Mouse (Mus musculus) ovary, postnatal 36 days (tissue): ENCODE results near the gene Lypd5.

Experiments used
- DNase-seq: peaks from one replicate; pipeline ENCODE4 v3.0.0; 2022; ENCODE audit warnings: low spot score, mixed read lengths

The Lypd5 gene

GRCm38 (mm10) chr7:24348896-24349295 lies at the start of gene Lypd5:
Gene Lypd5 (plus strand): TSS chr7:24349196.
- DNase-seq = no peak

- peak; percentile 21 for DNase-seq
Observed at GRCm38 (mm10) chr7:24299823-24300481, 49.0 kb upstream of the Lypd5 start.

GRCm38 (mm10) chr7:24300771-24301282 lies 48.2 kb upstream of the Lypd5 start, which contains the start of gene Zfp61:
Gene Zfp61 (minus strand): TSS chr7:24301232.
- peak; percentile 10 for DNase-seq

- DNase-seq = no peak
Observed at GRCm38 (mm10) chr7:24315726-24316566, 33.0 kb upstream of the Lypd5 start.

- DNase-seq = peak; percentile 93
Observed at GRCm38 (mm10) chr7:24316567-24317092, 32.4 kb upstream of the Lypd5 start, which contains the start of gene Zfp94. Gene Zfp94 (minus strand): TSS chr7:24316666.

GRCm38 (mm10) chr7:24318942-24319341 lies 30.1 kb upstream of the Lypd5 start:
- DNase-seq = no peak

GRCm38 (mm10) chr7:24322593-24322992 lies 26.4 kb upstream of the Lypd5 start:
- DNase-seq = no peak

- DNase-seq = no peak
Observed at GRCm38 (mm10) chr7:24325197-24325596, 23.8 kb upstream of the Lypd5 start.

- DNase-seq = no peak
Observed at GRCm38 (mm10) chr7:24325675-24326128, 23.3 kb upstream of the Lypd5 start.

GRCm38 (mm10) chr7:24326273-24327135 lies 22.5 kb upstream of the Lypd5 start:
- DNase-seq = no peak

GRCm38 (mm10) chr7:24327281-24327975 lies 21.6 kb upstream of the Lypd5 start:
- DNase-seq = no peak

- DNase-seq = peak; percentile 8
Observed at GRCm38 (mm10) chr7:24333304-24333986, 15.6 kb upstream of the Lypd5 start, which contains the start of gene Tescl. Gene Tescl (minus strand): TSS chr7:24333936.

- peak; percentile 27 for DNase-seq
Observed at GRCm38 (mm10) chr7:24335699-24336309, 13.2 kb upstream of the Lypd5 start.

- DNase-seq = no peak
Observed at GRCm38 (mm10) chr7:24338241-24338640, 10.8 kb upstream of the Lypd5 start.

GRCm38 (mm10) chr7:24343701-24344272 lies 5.2 kb upstream of the Lypd5 start:
- no peak for DNase-seq

GRCm38 (mm10) chr7:24346444-24346843 lies 2.6 kb upstream of the Lypd5 start:
- no peak for DNase-seq

- DNase-seq = no peak
Observed at GRCm38 (mm10) chr7:24355646-24356045, 6.7 kb downstream of the Lypd5 start.

GRCm38 (mm10) chr7:24356081-24356480 lies 7.1 kb downstream of the Lypd5 start:
- DNase-seq = no peak

GRCm38 (mm10) chr7:24357899-24358298 lies 8.9 kb downstream of the Lypd5 start:
- DNase-seq = no peak
